Mouse (Mus musculus) thymus, adult 2 months (tissue): ENCODE data around the gene Egfr.

Experiments
- CTCF ChIP-seq: fragments of 200-500 bp; IDR thresholded peaks from 2 replicates; pipeline ENCODE4 v1.5.1; 2012; ENCODE audit warnings: mild to moderate bottlenecking, control low read depth, low read length, moderate library complexity, borderline replicate concordance; ENCODE audit not compliant: control insufficient read depth, poor library complexity, insufficient read depth; ENCODE audit errors: extremely low read depth
- POLR2A ChIP-seq: fragments of 200-500 bp; IDR thresholded peaks from 2 replicates; pipeline ENCODE4 v1.6.1; 2012; ENCODE audit warnings: mild to moderate bottlenecking, low read length, control low read depth, moderate library complexity; ENCODE audit not compliant: control insufficient read depth, poor library complexity, insufficient read depth; ENCODE audit errors: extremely low read depth

GRCm38 (mm10) chr11:16769709-16770303 is 17.8 kb downstream of the Egfr start:
- TF ChIP-seq CTCF, result no peak
- no peak for TF ChIP-seq POLR2A
